Comparison of ENCODE assay signal across 25 mouse cellular contexts in the genomic region with DNA sequence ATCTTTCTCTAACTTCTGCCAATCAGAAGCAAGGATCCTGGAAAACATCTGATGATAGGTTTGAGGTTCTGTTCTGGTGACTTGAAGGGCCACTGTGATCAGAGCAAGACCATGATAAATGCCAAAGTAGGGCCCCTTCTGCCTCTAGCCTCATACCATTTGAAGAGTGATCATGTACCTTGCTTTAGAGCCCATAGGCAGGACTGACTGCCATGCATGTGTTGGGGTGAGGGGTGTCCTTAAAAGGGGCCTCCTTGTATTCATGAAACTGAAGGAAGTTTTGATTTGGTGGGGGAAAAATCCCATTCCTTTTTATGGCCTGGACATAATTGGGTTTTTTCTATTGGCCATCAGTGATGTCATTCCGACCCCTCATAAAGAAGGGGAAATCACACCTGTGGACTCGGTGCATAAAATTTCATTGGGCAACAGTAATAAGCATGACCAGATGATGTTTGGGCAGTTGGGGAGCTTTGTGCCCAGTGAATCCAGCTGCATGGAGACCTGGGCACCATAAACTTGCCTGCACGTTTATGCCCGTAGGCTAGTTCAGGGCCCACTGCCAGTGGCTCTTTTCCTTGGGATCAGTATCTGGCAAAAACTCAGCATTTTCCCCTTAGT.
"Had no signal": no experiment of that assay in that cellular context is flagged by ENCODE, and none has a peak within 500 bp of the region (broad histone marks: within the 10 kb centered on the region; RNA-seq: fewer than 3 reads in every experiment).

No protein-coding gene starts in this region.

- H3K4me1 ChIP-seq: lung, embryonic 15.5 days; megakaryocyte, embryonic 14.5 days had no signal

- H3K4me3 ChIP-seq: layer of hippocampus, adult 2 months; left cerebral cortex, adult 2 months; liver, embryonic 12.5 days; liver, embryonic 15.5 days; lung, embryonic 15.5 days; megakaryocyte, embryonic 14.5 days; midbrain, embryonic 10.5 days; midbrain, embryonic 13.5 days; myocyte; neural tube, embryonic 13.5 days had no signal

- H3K27me3 ChIP-seq: liver, embryonic 12.5 days; liver, embryonic 15.5 days; lung, embryonic 15.5 days; megakaryocyte, embryonic 14.5 days; midbrain, embryonic 13.5 days; neural tube, embryonic 13.5 days had no signal

- H3K4me2 ChIP-seq: liver, embryonic 12.5 days; liver, embryonic 15.5 days; lung, embryonic 15.5 days; midbrain, embryonic 13.5 days; neural tube, embryonic 13.5 days had no signal

- H3K27ac ChIP-seq: kidney, postnatal 0 days; layer of hippocampus, adult 2 months; left cerebral cortex, adult 2 months; liver, embryonic 15.5 days; lung, embryonic 15.5 days; midbrain, embryonic 10.5 days; midbrain, embryonic 13.5 days; neural tube, embryonic 13.5 days had no signal

- DNase-seq: kidney, adult 11 months; kidney, adult 8-10 months; kidney, postnatal 25 days; layer of hippocampus, adult 9-11 months; layer of hippocampus, postnatal 36 days; lung, adult 18-20 months; lung, postnatal 10 days; lung, postnatal 36 days; retina, postnatal 1 day; right cerebral cortex, postnatal 25 days; thymus, adult 2 months; thymus, postnatal 14 days; thymus, postnatal 4 days had no signal

- H3K9ac ChIP-seq: liver, embryonic 12.5 days; liver, embryonic 15.5 days; lung, embryonic 15.5 days; midbrain, embryonic 13.5 days; neural tube, embryonic 13.5 days had no signal

- ATAC-seq: midbrain, embryonic 13.5 days; midbrain, embryonic 16.5 days had no signal

- H3K9me3 ChIP-seq: liver, embryonic 12.5 days; liver, embryonic 15.5 days; lung, embryonic 15.5 days; megakaryocyte, embryonic 14.5 days; midbrain, embryonic 10.5 days; midbrain, embryonic 13.5 days; neural tube, embryonic 13.5 days had no signal
